Mouse (Mus musculus) heart, adult 11 months (tissue): ENCODE data around the gene Gpr87.

ENCODE experiments used
- DNase-seq: peaks from one replicate; pipeline ENCODE4 v3.0.0; 2022

Gpr87 gene

GRCm38 (mm10) chr3:59185662-59186061, 9.2 kb downstream of the Gpr87 start:
- peak; percentile 67 for DNase-seq

GRCm38 (mm10) chr3:59182129-59182528, 12.8 kb downstream of the Gpr87 start:
- DNase-seq, result no peak

DNA sequence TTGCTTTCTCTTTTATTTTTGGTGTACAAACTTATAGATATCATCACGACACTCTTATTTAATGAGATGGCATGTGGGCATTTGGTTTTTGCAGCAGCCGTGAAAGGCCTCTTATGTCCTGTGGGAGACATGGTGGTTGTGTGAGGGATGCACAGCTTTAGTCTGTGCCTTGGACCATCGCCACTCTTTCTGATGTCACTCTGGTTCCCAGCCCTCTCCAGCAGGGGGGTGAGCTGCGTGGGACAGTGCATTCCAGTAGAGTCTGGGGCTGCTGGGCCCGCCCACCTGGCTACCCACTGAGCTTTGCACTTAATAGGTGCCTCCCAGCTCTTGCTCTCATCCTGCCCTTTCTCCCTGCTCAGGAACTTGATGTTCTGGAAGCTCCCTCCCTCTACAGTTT, 13.8 kb downstream of the Gpr87 start:
- DNase-seq, result peak; percentile 85

DNA sequence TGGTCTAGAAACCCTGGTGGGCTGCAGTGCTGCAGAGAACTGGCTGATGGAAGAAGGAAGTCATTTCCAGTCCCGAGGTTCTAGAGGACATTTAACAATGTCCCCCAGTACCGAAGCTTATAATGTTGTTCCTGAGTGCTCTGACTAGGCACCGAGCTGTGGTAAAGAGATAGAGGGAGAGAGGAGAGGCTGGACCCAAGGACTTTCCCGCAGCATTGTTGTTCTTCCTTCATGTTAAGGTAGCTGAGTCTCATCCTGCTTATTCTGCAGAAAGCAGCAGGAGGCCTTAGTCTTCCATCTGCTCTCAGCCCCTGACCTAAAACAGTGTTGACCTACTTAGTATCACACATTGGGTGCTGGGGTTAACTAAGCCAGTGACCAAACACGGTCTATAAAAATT, 18.0 kb downstream of the Gpr87 start:
- peak; percentile 51 for DNase-seq

- peak; percentile 84 for DNase-seq
Measured at GRCm38 (mm10) chr3:59175234-59175633, 19.7 kb downstream of the Gpr87 start.

DNA sequence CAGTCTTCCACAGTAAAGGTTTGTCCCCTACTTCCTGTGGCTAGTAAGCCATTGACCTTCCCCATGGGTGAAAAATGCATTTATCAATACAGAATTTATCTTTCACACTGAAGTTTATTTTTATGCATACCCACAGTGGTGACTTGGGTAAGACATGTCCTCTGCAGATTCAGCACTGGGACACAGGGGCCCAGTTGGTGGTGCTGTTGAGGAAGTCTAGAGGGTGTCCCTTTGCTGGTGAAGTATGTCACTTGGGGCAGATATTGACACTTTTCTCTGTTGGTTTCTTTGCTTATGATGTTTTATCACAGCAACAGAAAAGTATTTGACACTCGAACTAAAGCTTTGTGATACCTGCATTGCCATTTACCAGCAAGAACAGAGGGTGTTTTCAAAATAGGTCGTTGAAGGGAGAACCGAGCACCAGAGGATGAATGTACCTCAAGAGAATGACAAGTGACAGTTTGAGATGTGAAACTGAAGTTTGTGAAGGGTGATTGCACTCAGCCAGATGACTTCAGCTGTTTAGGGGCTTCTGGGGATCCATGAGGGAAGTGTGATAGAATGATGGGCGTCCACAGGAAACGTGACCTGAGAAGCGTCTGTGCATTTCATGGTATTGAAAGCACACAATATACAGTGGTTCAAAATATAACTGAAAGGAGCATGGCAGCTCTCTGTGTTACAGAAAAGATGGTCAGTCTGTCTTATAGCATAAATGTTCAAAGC, 20.3 kb downstream of the Gpr87 start:
- peak; percentile 76 for DNase-seq

GRCm38 (mm10) chr3:59169921-59170627, 24.8 kb downstream of the Gpr87 start:
- peak; percentile 93 for DNase-seq

DNA sequence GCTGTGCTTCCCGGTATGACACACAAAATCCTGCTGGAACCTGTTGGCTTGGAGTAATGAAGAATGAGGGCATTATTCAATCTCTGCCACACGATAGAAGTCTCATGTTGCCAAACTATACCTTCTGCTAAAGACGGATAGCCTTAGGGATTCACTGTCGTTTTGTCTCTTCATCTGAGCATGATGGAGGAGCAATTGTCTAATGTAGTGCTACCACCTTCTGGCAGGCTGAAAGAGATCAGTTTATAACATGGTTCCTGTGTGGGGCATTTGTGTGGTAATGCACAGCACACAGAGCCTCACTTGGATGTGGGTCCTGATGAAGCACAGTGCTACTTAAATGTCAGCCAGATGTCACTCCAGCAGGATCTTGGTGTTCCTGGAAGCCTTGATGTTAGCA, 25.7 kb downstream of the Gpr87 start:
- peak; percentile 79 for DNase-seq

GRCm38 (mm10) chr3:59168476-59168875, 26.4 kb downstream of the Gpr87 start:
- DNase-seq, result peak; percentile 64

DNA sequence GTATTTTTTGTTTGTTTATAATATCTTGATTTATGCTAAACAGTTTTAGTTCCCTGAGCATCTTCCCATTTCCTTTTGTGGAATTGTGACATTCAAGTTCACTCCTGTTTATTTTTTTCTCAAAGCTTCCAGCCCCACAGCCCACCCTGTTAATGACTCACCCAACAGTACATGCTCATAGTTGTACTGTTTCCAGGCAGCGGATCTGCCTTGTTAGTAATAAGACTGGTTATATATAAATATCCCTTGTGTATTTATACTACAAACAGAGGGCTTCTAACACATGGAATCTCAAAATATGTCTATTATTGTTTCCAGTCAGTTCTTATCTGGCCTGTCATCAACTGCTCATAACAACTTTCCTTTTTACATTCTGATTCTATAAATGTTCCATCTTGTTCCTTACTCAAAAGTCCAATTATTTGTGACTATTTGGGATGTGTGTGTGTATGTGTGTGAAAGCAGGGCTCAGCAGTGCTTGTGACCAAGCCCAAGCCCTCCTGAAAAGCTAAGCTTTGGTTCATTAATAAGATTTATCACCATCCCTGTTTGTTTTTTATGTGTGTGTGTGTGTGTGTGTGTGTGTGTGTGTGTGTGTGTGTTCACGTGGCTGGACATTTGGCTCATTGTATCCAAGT, 27.4 kb downstream of the Gpr87 start:
- peak; percentile 73 for DNase-seq

- no peak for DNase-seq
Measured at GRCm38 (mm10) chr3:59160465-59160864, 34.4 kb downstream of the Gpr87 start.

DNA sequence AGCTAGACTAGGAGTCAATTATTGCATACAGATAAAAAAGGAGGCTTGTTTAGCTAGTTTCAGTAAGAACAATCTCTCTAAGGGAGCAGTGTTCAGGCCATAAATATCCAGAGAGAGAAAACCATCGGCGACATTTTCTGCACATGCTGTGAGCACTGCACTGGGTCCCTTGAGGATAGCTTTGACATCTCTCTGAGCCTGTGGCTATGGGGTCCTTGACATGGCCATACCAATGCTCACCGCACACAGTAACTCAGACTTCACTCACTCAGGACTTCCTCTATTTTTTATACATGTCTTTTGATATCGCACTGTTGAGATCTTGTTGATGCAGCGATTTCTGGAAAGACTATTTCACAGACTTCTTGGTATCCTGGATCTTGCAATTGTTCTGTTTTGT, 37.9 kb downstream of the Gpr87 start:
- DNase-seq, result peak; percentile 71

DNA sequence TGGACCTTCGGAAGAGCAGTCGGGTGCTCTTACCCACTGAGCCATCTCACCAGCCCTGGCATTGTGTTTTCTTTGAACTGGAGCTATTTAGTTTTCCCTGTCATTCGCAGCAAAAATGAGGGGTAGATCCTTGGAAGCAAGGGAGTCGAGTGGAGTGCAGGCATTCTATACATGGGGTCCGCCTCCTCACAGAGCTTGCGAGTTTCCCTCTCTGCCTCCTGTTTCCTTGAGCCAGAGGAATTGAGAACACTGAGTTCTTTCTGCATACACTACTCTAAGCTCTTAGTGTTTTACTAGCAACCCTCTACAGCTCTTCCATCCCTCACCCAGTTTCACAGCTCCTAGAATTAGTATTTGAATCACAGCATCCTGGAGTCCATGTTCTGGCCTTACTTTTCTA, 39.5 kb downstream of the Gpr87 start:
- DNase-seq, result peak; percentile 11

- DNase-seq, result no peak
Measured at GRCm38 (mm10) chr3:59154888-59155287, 40.0 kb downstream of the Gpr87 start.

DNA sequence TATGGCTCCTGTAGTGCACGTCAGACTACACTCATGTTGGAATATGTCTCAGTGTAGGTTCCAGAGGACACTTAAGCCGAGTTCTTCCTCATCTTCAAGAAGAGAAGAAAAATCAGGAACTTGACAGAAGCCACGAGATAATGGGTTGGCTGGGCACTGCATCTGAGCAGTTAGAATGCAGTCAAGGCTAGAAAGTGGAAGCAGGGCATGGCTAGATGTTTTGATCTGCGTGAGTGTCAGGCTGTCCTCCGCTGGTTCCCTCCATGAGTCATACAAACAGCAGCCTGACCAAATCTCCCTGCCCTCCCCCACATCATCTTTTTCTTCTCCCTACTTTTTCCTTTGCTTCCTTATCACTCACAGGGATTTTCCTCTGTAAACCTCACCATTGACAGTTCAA, 41.5 kb downstream of the Gpr87 start, which contains the start of gene P2ry14:
Gene P2ry14 (minus strand): TSS at position 195 of the 400 bp plus-strand sequence.
- DNase-seq, result peak; percentile 94

DNA sequence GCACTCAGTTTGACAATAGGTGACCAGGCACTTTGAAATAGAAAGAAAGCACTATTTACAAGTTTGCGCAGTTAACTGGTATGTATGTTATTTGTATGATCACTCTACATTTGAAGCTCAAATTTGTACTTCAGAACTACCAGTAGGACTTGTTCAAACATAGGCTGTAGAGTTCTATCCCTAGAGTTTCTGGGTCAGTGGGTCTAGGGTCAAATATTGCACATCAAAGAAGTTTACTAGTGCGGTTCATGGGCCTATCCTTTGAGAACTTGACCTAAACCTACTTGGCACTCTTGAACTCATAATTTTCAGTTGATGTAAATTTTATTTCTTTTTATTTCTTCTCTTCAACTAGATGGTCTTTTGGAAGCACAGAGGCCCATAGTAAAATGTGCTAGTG, 44.3 kb downstream of the Gpr87 start:
- no peak for DNase-seq

- peak; percentile 71 for DNase-seq
Measured at GRCm38 (mm10) chr3:59149646-59150045, 45.3 kb downstream of the Gpr87 start.

- peak; percentile 86 for DNase-seq
Measured at GRCm38 (mm10) chr3:59145194-59145593, 49.7 kb downstream of the Gpr87 start.

DNA sequence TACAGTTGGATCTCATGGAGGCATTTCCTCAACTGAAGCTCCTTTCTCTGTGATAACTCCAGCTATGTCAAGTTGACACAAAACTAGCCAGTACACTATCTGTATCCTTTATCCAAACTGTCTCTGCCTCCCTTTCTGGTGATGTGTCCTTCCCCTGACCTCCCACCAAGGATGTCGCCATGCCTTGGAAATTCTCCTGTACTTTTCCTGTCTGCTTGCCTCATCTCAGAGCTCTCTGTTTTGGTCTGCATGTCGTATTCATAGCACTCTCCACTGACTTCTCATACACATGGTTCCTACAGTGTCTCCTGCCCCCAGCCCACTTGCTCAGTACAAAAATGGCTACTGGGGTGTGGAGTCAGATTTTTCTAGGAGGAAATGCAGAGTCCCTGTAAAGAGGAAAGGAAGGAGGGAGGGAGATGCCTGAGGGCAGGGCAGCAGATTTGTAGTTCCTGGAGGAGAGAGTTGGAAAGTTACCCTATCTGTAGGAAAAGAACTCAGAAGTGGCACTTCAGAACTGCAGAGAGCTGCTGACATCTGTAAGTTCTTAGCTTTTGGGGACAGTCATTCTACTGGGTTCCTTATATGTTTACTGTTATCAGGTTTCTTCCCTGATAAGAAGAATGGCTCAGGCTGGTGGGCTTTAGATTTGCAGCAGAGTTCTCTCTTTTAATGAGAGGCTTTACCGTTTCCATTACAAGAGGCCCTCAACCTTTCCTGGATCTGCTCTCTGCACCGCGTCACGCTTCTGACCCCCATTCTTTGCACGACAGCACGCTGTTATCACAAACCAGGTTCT, 53.2 kb downstream of the Gpr87 start:
- peak; percentile 80 for DNase-seq

DNA sequence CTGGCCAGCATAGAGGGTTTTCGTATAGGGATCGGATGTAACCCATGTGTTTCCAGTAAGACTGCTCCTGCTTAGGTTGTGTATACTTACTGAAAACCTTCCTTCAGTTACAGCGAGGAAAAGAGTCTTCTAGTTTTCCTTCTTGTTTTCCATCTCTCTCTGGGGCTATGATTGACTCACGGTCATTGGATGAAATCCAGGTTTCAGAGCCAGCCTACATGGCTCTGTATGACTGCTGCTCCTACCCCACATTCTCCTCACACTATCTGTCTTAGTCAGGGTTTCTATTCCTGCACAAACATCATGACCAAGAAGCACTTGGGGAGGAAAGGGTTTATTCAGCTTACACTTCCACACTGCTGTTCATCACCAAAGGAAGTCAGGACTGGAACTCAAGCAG, 54.0 kb downstream of the Gpr87 start:
- peak; percentile 22 for DNase-seq

DNA sequence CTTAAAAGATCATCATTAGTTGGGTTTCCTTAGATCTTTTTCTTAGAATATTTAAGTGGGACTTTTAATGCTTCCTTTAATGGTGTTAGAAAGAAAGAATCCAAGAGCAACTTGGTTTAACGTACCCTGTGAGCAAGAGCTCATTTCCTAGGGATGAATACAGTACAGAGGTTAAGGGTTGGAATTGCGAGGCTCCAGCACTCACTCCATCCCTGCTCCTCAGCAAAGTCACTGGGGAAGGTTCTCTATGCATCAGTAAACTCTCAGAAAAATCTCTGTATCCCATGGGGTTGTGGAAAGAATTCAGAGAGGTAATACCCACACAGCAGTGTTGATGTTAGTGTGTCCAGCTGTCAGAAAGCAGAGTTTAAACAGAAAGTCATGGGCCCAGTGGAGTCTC, 54.8 kb downstream of the Gpr87 start:
- peak; percentile 54 for DNase-seq

- DNase-seq, result peak; percentile 67
Measured at GRCm38 (mm10) chr3:59139651-59140051, 55.3 kb downstream of the Gpr87 start.

DNA sequence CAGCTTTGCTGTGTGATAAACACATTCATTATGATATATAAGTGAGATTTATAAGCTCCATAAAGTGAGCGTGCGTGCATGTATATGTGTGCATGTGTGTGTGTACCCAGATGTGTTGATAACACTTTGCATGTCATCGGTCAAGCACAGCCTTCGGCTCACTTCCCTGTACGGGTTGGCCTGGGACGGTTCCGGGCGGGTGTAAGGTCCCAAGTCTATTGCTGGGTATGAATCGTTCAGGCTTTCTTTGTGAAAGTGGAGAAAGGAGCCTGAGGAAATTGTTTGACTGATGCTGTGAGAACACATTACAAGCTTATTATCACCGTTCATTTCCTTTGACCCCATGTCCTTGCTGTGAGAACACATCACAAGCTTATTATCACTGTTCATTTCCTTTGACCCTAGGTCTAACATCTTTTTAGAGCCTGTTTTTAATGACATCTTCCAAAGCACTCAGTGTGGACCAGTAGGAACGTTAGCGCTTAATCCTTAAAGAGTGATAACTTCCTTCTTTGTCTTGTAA, 55.9 kb downstream of the Gpr87 start:
- peak; percentile 87 for DNase-seq
